ENCODE assay signal across 24 mouse cellular contexts in genomic region chr8:111588336-111588735, GRCm38 (mm10). TPM values are rescaled to one million over a fixed set of nuclear protein-coding genes. Genes with fewer than 3 reads are reported as not detected.
"Had no signal": no experiment of that assay in that cellular context is flagged by ENCODE, and none has a peak within 500 bp of the region (broad histone marks: within the 10 kb centered on the region; RNA-seq: fewer than 3 reads in every experiment).

No protein-coding gene starts in this region.

- H3K27ac ChIP-seq: kidney, embryonic 15.5 days; limb, embryonic 12.5 days; limb, embryonic 15.5 days; lung, embryonic 15.5 days; midbrain, embryonic 10.5 days; midbrain, embryonic 13.5 days; neural tube, embryonic 13.5 days; stomach, embryonic 15.5 days had no signal

- H3K9me3 ChIP-seq: kidney, embryonic 15.5 days; limb, embryonic 15.5 days; lung, embryonic 15.5 days; midbrain, embryonic 13.5 days; neural tube, embryonic 13.5 days; stomach, embryonic 15.5 days had no signal

- H3K4me3 ChIP-seq: kidney, embryonic 15.5 days; limb, embryonic 12.5 days; limb, embryonic 15.5 days; lung, embryonic 15.5 days; megakaryocyte, embryonic 14.5 days; midbrain, embryonic 10.5 days; midbrain, embryonic 13.5 days; myocyte; neural tube, embryonic 13.5 days; stomach, embryonic 15.5 days had no signal

- H3K27me3 ChIP-seq: kidney, embryonic 15.5 days; limb, embryonic 12.5 days; limb, embryonic 15.5 days; lung, embryonic 15.5 days; midbrain, embryonic 13.5 days; neural tube, embryonic 13.5 days; stomach, embryonic 15.5 days had no signal

- ATAC-seq: midbrain, embryonic 13.5 days; midbrain, embryonic 16.5 days had no signal

- H3K9ac ChIP-seq: kidney, embryonic 15.5 days; limb, embryonic 12.5 days; limb, embryonic 15.5 days; liver, embryonic 14.5 days; lung, embryonic 15.5 days; midbrain, embryonic 13.5 days; neural tube, embryonic 13.5 days; stomach, embryonic 15.5 days had no signal

- DNase-seq: kidney, adult 8-10 months; kidney, postnatal 10 days; left cerebral cortex, postnatal 4 days; lung, adult 18-20 months; lung, postnatal 10 days; lung, postnatal 36 days; retina, postnatal 1 day; right cerebral cortex, postnatal 25 days; spleen, adult 18-20 months; thymus, postnatal 25 days had no signal

- H3K36me3 ChIP-seq: kidney, embryonic 15.5 days; limb, embryonic 15.5 days; lung, embryonic 15.5 days; stomach, embryonic 15.5 days had no signal

- H3K4me2 ChIP-seq: kidney, embryonic 15.5 days; limb, embryonic 12.5 days; limb, embryonic 15.5 days; lung, embryonic 15.5 days; midbrain, embryonic 13.5 days; neural tube, embryonic 13.5 days; stomach, embryonic 15.5 days had no signal

RNA-seq across cellular contexts. Expression of gene Ldhd, which starts 41.8 kb away (rescaled TPM):
- total RNA-seq: monocyte, adult 5-6 weeks; neutrophil, adult 5-6 weeks had no signal
